Mouse (Mus musculus) megakaryocyte, embryonic 14.5 days (primary cell): Measurements from ENCODE around the gene Npepps. TPM values are rescaled to one million over a fixed set of nuclear protein-coding genes. Genes with fewer than 3 reads are reported as not detected.

Source experiments
- H3K27me3 ChIP-seq: replicated peaks from 2 replicates; pipeline ENCODE3; 2012; ENCODE audit warnings: inconsistent platforms
- H3K36me3 ChIP-seq: replicated peaks from 2 replicates; pipeline ENCODE3; 2012; ENCODE audit warnings: low read length, inconsistent platforms, mixed read lengths
- H3K4me1 ChIP-seq: 2 replicates; pipeline ENCODE4 v1.6.1; 2012; ENCODE audit warnings: inconsistent platforms
- H3K4me3 ChIP-seq: replicated peaks from 2 replicates; pipeline ENCODE3; 2012; ENCODE audit warnings: moderate library complexity, mild to moderate bottlenecking, inconsistent platforms
- H3K9me3 ChIP-seq: 2 replicates; pipeline ENCODE4 v1.6.1; 2012; ENCODE audit warnings: inconsistent platforms
- FLI1 ChIP-seq: IDR thresholded peaks from 2 replicates; pipeline ENCODE4 v1.6.1; 2012; ENCODE audit warnings: low read length, inconsistent platforms, mixed read lengths
- GATA1 ChIP-seq: IDR thresholded peaks from 3 replicates; pipeline ENCODE4 v1.6.1; 2012; ENCODE audit warnings: mixed read lengths, low read length, inconsistent platforms, borderline replicate concordance
- polyA plus RNA-seq: library from polyadenylated mRNA; stranded (reverse); fragments of >175 nt; gene quantifications from 2 replicates; pipeline ENCODE4 v1.2.3, GENCODE M21; 2012; ENCODE audit warnings: low replicate concordance; ENCODE audit not compliant: insufficient read depth

The Npepps gene
- polyA plus RNA-seq, 1 experiment, result 50.1 TPM

DNA sequence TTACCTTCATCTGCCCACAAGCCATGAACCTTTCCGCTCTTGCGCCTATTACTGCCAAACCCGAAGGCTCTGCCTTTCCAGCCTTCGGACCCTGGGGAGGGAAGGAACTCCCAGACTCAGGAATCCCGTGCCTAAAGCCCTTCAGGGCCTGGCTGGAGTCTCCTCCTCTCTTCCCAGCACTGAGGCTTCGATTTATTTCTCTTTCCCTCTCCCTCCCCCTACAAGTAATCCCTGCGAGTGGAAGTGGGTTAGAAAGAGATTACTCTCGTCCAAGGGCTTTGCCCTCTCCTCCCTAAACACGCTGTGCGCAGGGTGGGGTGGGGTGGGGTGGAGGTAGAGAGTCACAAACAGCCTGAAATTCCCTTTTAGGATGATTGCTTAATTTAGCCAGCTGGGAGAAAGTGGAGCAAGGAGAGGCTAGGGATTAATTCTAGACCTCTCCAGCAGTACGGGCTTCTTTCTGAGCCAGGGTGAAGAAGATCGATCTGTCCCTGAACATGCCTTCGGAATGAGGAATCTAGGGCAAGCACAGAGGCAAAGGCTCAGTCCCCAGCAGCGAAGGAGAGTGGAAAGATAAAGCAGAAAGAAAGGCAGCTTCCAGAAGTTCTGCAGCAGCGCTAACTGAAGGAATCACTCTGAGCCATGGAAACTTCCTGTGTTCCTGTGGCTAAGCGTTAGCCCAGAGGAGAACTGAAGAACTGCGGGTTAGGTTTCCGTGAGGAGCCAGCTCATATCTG, 30.6 kb upstream of the Npepps start:
- H3K27me3 ChIP-seq, result no peaks in the 10 kb centered on the region
- peak overlapping the region; percentile 64 for H3K4me3 ChIP-seq
- H3K36me3 ChIP-seq, result no peaks in the 10 kb centered on the region
- no peaks in the 10 kb centered on the region for H3K9me3 ChIP-seq
- H3K4me1 ChIP-seq, result peaks cover 47% of the 10 kb centered on the region
- TF ChIP-seq FLI1, result no peak
- TF ChIP-seq GATA1, result no peak

- Histone ChIP-seq H3K9me3 (no peaks in the 10 kb centered on the region), H3K4me1 (peaks cover 46% of the 10 kb centered on the region), H3K36me3 (no peaks in the 10 kb centered on the region), H3K27me3 (no peaks in the 10 kb centered on the region), H3K4me3 (peak overlapping the region; percentile 89)
- TF ChIP-seq GATA1, result no peak
Observed at GRCm38 (mm10) chr11:97309911-97310571, 29.6 kb upstream of the Npepps start.

DNA sequence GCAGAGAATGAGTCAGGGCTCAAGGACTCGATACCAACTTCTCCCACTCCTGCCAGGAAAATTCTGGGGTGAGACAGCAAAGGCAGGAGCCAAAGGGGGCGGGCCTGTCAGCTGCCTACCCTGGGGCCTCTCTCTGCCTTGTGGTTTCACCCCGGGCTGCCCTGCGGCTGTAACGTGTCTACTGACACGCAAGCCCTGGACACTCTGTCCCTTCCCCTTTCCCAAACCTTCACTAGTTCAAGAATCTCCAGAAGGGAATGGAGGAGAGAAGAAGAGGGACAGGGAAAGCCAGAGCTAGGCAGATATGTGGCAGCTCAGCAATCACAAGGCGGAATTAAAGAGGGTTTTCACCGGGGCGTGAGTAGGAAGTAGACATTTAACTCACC, 29.0 kb upstream of the Npepps start:
- Histone ChIP-seq H3K36me3 (no peaks in the 10 kb centered on the region), H3K9me3 (no peaks in the 10 kb centered on the region), H3K27me3 (no peaks in the 10 kb centered on the region), H3K4me3 (peak overlapping the region; percentile 89), H3K4me1 (peaks cover 40% of the 10 kb centered on the region)
- TF ChIP-seq FLI1 (no peak), GATA1 (no peak)

- no peaks in the 10 kb centered on the region for H3K36me3 ChIP-seq
- no peaks in the 10 kb centered on the region for H3K9me3 ChIP-seq
- H3K4me1 ChIP-seq, result peaks cover 40% of the 10 kb centered on the region
- TF ChIP-seq GATA1, result no peak
- H3K4me3 ChIP-seq, result peak overlapping the region; percentile 89
- no peaks in the 10 kb centered on the region for H3K27me3 ChIP-seq
Observed at GRCm38 (mm10) chr11:97308806-97309450, 28.5 kb upstream of the Npepps start.

DNA sequence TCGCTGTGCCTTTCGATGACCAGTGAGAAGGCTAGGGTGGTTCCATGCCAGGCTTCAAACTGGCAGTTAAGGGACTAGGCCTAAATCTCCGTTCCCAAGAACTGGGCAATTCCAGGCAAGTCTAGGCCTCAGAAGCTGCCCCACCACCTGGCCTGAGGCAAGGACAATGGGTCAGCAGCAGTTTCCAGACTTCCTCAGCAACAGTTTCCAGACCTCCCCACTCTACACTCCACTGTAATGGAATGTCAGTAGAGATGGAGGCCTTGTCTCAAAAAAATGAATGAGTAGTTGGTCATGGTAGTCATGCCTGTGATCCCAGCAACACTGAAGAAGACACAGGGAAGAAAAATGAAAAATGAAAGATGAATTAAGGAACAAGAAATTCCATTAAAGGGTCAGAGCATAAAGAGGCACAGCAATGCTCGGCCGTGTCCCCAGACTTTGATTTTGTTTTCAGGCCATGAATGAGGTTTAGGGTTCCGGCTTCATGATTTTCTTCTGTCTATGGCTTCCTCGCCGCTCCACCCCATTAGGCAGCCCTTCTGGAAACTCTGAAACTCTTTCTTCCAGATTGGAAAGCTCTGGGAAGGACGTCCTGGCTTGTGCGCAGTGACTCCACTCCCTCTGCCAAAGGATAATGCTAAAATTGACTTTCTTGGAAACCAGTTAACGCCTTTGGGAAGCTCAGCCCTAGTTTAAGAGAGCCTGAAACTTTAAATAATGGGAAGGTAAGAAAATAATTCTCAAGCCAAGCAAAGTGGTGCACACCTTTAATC, 27.0 kb upstream of the Npepps start:
- Histone ChIP-seq H3K9me3 (no peaks in the 10 kb centered on the region), H3K4me1 (peaks cover 44% of the 10 kb centered on the region), H3K36me3 (no peaks in the 10 kb centered on the region), H3K27me3 (no peaks in the 10 kb centered on the region), H3K4me3 (no peak overlapping the region)
- TF ChIP-seq FLI1, result no peak
- no peak for TF ChIP-seq GATA1

DNA sequence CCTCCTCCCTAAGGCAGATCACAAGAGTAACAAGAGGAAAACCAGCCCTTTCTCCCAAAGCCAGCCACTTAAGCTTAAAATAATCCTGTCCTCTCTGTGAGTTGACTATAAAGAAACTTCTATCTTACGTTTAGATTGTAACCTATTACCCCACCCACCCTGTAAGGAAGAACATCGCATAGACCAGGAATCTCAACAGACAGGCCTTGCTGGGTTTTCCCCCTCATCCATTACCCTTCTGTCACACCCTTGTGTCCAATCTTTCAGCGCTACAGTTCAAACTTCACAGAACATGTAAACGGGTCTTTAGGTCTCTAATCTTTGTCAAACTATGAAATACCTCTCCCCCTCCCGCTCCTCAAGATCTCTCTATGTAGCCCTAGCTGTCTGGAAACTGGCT, 24.2 kb upstream of the Npepps start:
- H3K36me3 ChIP-seq, result no peaks in the 10 kb centered on the region
- TF ChIP-seq FLI1 (no peak), GATA1 (no peak)
- no peaks in the 10 kb centered on the region for H3K27me3 ChIP-seq
- H3K4me1 ChIP-seq, result peaks cover 36% of the 10 kb centered on the region
- H3K4me3 ChIP-seq, result no peak overlapping the region
- H3K9me3 ChIP-seq, result no peaks in the 10 kb centered on the region

- TF ChIP-seq GATA1, result no peak
- TF ChIP-seq FLI1, result no peak
- no peaks in the 10 kb centered on the region for H3K36me3 ChIP-seq
- no peaks in the 10 kb centered on the region for H3K27me3 ChIP-seq
- H3K9me3 ChIP-seq, result no peaks in the 10 kb centered on the region
- peaks cover 19% of the 10 kb centered on the region for H3K4me1 ChIP-seq
- no peak overlapping the region for H3K4me3 ChIP-seq
Observed at GRCm38 (mm10) chr11:97302231-97302781, 21.9 kb upstream of the Npepps start.

DNA sequence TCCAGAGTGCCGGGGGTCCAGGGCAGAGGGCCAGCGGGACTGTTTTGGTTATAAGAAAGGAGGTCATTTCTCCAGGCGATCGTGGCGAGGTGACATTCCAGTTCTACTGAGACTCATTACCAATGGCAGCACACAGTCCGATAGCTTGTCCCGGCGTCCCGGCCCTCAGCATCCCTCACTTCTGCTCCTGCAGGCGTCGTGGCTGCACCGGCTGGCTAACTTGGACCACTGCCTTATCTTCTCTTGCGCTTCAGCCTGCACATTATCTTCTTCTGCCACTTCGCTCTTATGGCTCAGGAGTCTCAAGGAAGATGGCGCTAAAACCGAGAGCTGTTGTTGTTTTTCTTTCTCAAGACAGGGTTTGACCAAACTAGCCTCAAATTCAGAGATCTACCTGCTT, 21.0 kb upstream of the Npepps start:
- H3K36me3 ChIP-seq, result no peaks in the 10 kb centered on the region
- no peaks in the 10 kb centered on the region for H3K9me3 ChIP-seq
- H3K27me3 ChIP-seq, result no peaks in the 10 kb centered on the region
- H3K4me3 ChIP-seq, result no peak overlapping the region
- no peak for TF ChIP-seq FLI1
- no peak for TF ChIP-seq GATA1
- peaks cover 16% of the 10 kb centered on the region for H3K4me1 ChIP-seq

DNA sequence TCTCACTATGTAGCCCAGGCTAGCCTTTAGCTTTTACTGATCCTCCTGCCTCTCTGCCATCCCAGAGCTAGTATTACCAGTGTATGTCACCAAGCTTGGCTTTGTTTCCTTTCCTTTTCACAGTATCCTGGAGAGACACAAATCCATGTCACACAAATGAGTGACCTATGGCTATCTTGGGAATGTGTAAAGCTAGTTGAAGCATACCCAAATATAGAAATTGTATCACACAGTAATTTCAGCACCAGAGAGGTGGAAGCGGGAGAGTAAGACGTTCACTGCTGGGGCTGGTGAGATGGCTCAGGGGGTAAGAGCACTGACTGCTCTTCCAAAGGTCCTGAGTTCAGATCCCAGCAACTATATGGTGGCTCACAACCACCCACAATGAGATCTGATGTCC, 19.5 kb upstream of the Npepps start:
- Histone ChIP-seq H3K4me3 (no peak overlapping the region), H3K4me1 (peaks cover 21% of the 10 kb centered on the region), H3K9me3 (no peaks in the 10 kb centered on the region), H3K36me3 (no peaks in the 10 kb centered on the region), H3K27me3 (no peaks in the 10 kb centered on the region)
- no peak for TF ChIP-seq FLI1
- no peak for TF ChIP-seq GATA1
